Mouse (Mus musculus) spleen, adult 12 weeks (tissue): ENCODE measurements around the gene Tex11.
"Not testable (repeated sequence)": the region's sequence is repeated elsewhere in the genome, so short reads cannot be mapped to it uniquely, and the experiment has no call there.

Experiments
- DNase-seq: peaks from one replicate; pipeline ENCODE4 v3.0.0; 2022; ENCODE audit warnings: low spot score

Tex11 gene

GRCm38 (mm10) chrX:101059541-101059940, at the start of gene Tex11:
Tex11 (minus strand) TSS chrX:101059667.
- no peak for DNase-seq

DNA sequence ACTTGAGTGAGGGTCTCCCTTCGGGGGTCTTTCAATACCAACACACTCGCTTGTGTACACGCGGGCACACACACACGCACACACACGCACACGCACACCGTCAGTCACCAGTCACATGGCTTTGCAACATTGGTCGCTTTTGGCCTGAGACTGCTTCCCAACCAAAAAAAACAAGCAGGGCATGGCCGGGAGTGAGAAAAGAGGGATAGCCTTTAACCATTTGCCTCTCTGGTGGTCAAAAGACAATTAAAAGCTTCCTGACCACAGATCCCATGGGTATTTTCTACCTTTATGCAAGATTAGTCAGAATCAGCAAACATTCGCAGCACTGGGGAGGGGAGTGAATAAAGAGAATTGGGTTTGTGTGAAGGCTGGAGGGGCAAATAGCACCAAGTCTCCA, 26.5 kb upstream of the Tex11 start, which contains the start of gene Slc7a3:
Slc7a3 (minus strand) TSS at position 101 of the 400 bp plus-strand sequence.
- DNase-seq, result no peak

DNA sequence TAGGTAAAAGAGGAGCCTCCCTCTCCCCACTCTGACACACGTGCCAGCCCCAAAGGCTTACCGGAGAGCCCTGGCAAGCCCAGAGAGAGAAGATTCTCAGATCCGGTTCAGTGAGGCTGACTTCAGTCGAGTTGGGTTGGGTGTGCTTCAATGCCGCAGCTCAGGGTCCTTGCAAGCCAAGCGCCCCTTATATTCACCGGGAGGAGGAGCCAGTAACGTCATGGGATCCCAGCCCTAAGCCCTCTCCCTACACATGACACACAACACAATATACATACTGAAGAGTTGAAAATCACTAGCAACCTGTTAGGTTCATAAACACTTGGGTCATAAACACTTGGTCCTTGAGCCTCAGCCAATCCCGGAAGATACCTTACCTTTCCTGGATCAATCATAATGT, 25.7 kb upstream of the Tex11 start:
- not testable (repeated sequence) for DNase-seq

DNA sequence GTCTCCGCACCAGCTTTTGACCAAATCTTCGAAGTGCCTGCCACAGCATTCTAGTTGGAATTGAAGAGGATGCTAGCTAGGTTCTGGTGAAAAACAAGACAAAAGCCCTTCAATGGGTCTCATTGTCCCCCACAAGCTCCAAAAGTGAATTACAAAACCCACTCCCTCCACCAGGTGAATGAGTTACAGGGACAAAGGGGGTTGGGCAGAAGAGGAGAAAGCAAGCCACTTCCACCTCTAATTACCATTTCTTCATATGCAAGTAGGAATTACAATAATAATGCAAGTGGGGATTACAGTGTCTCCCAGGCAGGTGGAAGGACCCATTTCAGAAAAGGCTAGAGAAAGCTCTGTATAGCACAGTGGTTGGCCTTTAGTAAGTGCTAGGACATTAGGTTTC, 24.7 kb upstream of the Tex11 start:
- no peak for DNase-seq

- no peak for DNase-seq
These were observed 5.8 kb upstream of the Tex11 start for GRCm38 (mm10) chrX:101065245-101065644.

GRCm38 (mm10) chrX:101063503-101063902, 4.0 kb upstream of the Tex11 start:
- DNase-seq, result no peak

DNA sequence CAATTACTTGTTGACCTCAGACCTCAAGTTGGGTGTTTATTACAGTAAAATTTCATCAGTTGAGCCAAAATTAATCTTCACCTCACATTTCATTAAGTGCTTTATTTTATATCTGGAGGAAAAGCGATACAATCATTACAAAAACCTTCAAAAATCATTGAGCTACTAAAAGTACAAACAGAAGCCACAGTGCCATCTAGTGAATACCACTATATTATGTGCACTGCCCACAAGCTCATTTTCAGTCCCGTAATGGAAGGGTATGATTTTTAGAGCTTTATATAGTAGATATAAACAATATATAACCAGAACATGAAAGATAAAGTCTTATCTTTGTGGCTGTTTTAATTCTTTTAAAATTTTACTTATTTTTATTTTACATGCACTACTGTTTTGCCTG, 115.8 kb downstream of the Tex11 start:
- DNase-seq, result no peak

- no peak for DNase-seq
These were observed 220.3 kb downstream of the Tex11 start for GRCm38 (mm10) chrX:100839211-100839610.

- DNase-seq, result no peak
These were observed 226.7 kb downstream of the Tex11 start for GRCm38 (mm10) chrX:100832806-100833205.

DNA sequence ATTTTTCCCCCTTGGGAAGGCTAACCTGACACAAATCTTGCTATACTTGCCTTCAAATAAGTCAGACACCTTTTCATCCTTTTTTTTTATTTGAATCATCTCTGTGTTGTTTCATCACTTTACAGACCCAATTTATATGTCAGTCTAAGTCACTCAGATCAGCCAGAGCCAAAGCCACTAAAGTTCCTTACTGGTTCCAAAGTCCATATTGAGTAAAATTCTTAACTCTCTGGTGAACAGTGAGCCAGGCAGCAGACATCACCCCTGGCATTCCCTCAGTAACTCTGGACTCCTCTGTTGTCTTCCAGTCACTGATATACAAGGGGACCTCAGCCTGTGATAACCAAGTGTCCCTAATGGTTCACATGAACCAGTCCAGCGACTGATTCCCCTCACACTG, 233.9 kb downstream of the Tex11 start:
- no peak for DNase-seq

DNA sequence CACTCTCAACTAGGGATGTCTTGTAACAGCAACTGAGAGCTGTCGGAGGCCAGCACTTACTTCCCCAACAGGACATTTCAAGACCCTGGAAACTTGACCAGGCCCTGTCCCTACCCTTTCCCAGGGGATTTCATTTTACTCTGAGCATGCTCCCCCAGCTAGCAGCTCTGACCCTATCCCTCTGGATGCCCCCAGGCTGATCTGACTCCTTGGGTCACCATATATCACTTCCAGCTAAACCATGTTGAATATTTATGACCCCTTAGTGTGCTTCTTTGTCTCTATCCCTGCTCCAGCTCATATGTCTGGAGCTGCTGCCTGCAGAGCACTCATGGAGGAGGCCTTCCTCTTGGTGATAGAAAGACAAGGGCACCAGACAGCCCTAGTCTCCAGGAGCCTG, 238.3 kb downstream of the Tex11 start:
- DNase-seq, result no peak

DNA sequence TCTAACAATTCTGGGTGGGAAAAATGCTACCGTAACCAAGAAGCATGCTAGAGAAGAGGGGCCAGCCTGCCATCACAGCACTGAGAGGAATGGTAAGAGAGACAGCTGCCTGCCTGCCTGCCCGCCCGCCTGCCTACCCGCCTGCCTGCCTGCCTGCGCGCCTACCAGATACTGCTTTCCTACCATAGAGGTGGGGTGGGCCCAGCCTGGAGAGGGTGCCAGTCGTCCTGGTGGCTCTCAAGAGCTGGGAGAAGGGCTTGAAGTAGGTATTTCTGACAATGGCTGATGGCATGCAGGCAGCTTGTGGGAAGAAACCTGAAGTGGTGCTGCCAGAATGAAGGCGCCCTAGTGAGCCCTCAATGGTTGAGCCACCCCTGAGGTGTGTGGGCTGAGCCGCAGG, 240.8 kb downstream of the Tex11 start:
- no peak for DNase-seq

GRCm38 (mm10) chrX:100815766-100816165, 243.7 kb downstream of the Tex11 start:
- no peak for DNase-seq

GRCm38 (mm10) chrX:100814139-100814538, 245.3 kb downstream of the Tex11 start:
- DNase-seq, result no peak

DNA sequence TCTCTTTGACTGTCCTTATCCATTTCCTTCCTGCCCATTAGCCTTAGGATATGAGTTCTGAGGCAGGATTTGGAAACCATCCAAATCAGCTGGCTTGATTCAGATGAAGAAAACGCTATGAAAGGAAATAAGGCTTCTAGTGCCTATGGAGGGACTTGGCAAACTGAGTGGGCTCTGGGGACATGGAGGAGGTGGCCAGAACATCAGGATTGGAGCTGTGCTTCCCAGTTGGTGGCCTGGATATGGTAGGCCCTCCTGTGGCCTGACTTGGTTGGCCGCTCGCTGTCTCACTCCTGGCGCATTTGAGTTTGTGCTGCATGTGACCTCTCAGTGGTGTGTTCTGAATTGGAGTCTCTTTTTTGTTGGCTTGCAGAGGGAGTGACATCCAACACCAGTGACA, 248.3 kb downstream of the Tex11 start:
- no peak for DNase-seq

- DNase-seq, result no peak
These were observed 257.4 kb downstream of the Tex11 start for GRCm38 (mm10) chrX:100802034-100802433.

GRCm38 (mm10) chrX:100800643-100801042, 258.8 kb downstream of the Tex11 start:
- DNase-seq, result no peak

GRCm38 (mm10) chrX:100797851-100798527, 261.5 kb downstream of the Tex11 start:
- DNase-seq, result no peak

DNA sequence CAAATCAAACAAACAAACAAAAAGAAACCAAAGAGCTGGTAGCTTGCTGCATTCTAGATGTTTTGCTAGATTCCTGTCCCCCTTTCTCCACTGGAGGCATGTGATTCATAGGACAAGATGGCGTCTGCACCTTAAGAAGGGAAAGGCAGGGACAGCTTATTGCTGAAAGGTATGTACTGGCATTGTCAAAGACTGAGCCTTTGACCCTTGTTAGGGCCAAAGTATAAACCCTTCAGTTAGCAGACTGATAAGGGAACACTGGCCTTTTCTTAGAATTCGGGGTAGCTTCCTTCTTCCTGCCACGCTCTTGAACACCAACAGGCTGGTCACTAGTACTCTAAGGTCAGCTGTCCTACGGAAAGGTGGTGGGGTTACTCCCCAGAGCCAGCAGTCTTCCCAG, 262.1 kb downstream of the Tex11 start:
- DNase-seq, result no peak

DNA sequence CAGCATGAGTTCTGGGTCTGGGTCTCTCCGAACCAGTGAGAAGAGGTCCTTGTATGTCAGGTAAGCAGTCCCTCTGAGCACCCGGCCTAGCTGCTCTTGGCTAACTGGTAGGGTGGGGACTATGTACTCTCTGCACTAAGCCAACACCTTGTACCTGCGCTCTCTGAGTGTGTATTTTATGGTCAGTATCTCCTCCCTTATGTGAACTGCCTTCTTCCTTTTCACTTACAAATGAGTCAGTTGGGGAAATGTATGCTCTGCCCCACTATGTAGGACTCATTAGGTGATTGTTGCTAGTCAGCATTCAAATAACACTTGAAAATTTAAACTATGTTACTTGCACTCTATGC, 262.8 kb downstream of the Tex11 start:
- DNase-seq, result no peak

GRCm38 (mm10) chrX:100796041-100796740, 263.3 kb downstream of the Tex11 start:
- DNase-seq, result no peak

- no peak for DNase-seq
These were observed 270.1 kb downstream of the Tex11 start for GRCm38 (mm10) chrX:100789322-100789721.
